Mouse (Mus musculus) Patski (cell line): ENCODE results near the gene Purb. TPM values are rescaled to one million over a fixed set of nuclear protein-coding genes. Genes with fewer than 3 reads are reported as not detected.

ENCODE experiments used
- ATAC-seq: fragments of 100-300 bp; one replicate; pipeline ENCODE4 v1.8.0; 2021
- CTCF ChIA-PET: fragments of 350-600 bp; sonication (Branson Sonifier 250); formaldehyde crosslinking; loops from one replicate; lab custom pipeline; 2022; ENCODE audit warnings: inconsistent platforms; lab: Charles Lee
- POLR2A ChIA-PET: fragments of 350-600 bp; sonication (Branson Sonifier 250); formaldehyde crosslinking; loops from one replicate; lab custom pipeline; 2022; ENCODE audit warnings: antibody characterized with exemption, inconsistent platforms; lab: Charles Lee
- DNase-seq: peaks from one replicate; pipeline ENCODE4 v3.0.0-alpha.2; 2011; ENCODE audit warnings: low read depth, low spot score
- H3K27me3 ChIP-seq: fragments of 371-371 bp; one replicate; pipeline ENCODE4 v1.5.1; 2021
- CTCF ChIP-seq: fragments of 100-300 bp; IDR thresholded peaks from one replicate; pipeline ENCODE4 v1.5.1; 2021
- in situ Hi-C: fragments of 300-500 bp; cut with MboI; formaldehyde crosslinking; loops from 3 replicates; pipeline ENCODE4 v1.11.1; 2018; ENCODE audit warnings: low pct_unique_long_range_greater_than_20kb, mixed read lengths
- polyA plus RNA-seq: library from polyadenylated mRNA; unstranded; gene quantifications from one replicate; pipeline ENCODE4 v1.2.3, GENCODE M21; 2021

Purb gene
- 49.1 TPM for polyA plus RNA-seq

DNA sequence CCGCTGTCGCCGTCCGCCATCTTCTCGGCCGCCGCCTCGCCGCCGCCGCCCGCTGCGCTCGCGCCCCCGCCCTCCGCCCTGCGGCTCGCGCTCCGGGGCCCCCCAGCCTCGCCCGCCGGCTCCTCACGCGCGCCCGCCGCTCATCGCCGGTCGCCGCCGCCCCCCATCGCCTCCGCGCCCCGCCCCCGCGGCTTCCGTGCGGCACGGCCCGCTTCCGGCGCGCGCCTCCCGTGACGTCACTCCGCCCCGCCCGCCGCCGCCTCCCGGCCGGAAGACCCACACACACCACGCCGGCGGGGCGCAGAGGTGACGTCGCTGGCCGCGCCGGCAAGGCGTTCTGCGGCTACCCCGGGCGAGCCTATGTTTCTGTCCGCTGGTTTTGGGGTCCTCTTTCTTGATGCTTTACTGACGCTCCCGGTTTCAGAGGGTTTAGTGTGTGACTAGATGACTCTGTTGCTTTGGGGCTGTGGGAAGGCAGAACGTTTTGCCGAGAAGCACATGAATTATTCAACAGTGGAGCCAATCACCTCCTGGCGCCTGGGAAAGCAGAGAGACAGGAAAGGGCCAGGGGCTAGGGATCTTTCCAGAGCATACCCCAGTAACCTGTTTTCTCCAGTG lies at the start of gene Purb:
TSS of gene Purb (minus strand) at position 51 of the 618 bp plus-strand sequence.
- H3K27me3 ChIP-seq = no peaks in the 10 kb centered on the region
- ATAC-seq (peak; percentile 80), DNase-seq (no peak)
- ChIA-PET POLR2A (no interaction called here), CTCF (interaction anchor here (2.1 to 4.0 kb wide), 2 partner anchors 11 to 40 kb away, joined by 5 to 17 read pairs; no protein-coding TSS in a partner anchor)
- no peak for TF ChIP-seq CTCF
- in situ Hi-C loops = no loop called here

DNA sequence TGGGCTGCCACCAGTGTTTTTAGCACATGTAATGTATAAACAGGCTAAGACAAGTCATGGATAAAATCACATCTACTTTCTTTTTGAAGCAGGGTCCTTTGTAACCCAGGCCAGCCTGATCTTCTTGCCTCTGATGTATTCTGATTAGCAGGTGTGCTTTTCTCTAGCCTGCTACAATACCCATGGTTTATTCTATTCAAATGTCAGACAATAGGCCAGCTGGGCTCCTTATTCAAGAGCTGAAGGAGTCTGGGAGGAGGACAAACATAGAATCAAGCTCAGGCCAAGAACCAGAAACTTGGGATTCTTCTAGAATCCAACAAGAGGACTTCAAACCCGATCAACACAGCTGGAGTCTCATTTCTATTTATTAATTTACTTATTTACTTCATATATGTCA lies 49.5 kb upstream of the Purb start:
- in situ Hi-C loops = no loop called here
- POLR2A ChIA-PET = no interaction called here
- no peaks in the 10 kb centered on the region for H3K27me3 ChIP-seq
- no peak for TF ChIP-seq CTCF
- ATAC-seq (no peak), DNase-seq (no peak)
- CTCF ChIA-PET = interaction anchor here (1.1 kb wide), 1 partner anchor 60 kb away, joined by 3 read pairs; no protein-coding TSS in a partner anchor

DNA sequence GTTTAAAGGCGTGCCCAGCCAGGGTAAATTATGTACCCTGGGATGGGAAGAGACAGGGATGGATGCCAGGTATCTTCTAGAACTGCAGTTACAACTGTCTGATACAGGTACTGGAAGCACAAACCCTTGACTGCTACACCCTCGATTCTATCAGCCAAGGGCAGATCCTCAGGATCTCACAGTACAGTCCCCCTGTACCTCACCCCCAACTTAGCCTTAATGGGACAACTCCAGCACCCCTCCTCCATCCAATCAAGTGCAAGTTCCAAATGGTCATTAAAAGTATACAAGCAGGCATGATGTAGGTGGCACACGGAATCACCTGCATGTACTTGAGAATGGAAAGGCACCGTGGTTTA lies 49.1 kb upstream of the Purb start:
- in situ Hi-C loops = no loop called here
- no peak for ATAC-seq
- CTCF ChIA-PET = no interaction called here
- no peaks in the 10 kb centered on the region for H3K27me3 ChIP-seq
- no peak for TF ChIP-seq CTCF
- POLR2A ChIA-PET = no interaction called here
- DNase-seq = no peak

DNA sequence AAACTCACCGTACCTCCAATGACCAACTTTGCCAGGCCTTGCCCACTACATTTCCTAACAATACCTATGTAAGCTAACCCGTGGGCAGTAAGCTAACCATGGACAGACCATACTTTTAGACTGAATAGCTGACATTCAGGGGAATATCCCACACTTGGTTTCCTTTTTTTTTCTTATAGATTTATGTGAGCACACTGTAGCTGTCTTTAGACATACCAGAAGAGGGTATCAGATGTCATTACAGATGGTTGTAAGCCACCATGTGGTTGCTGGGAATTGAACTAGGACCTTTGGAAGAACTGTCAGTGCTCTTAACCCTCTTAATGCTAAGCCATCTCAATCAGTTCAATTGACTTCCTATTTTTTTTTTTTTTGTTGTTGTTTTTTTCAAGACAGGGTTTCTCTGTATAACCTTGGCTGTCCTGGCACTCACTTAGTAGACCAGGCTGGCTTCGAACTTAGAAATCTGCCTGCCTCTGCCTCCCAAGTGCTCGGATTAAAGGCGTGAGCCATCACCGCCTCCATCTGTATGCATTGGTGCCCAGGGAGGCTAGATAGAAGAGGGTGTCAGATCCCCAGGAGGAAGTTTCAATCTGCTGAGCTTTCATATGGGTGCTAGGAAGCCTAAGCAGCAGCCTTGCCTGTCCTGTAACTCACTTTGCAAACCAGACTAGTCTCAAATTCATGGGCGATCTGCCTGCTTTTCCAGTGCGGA lies 48.6 kb upstream of the Purb start:
- in situ Hi-C loops = no loop called here
- DNase-seq (no peak), ATAC-seq (no peak)
- H3K27me3 ChIP-seq = no peaks in the 10 kb centered on the region
- ChIA-PET CTCF (interaction anchor here (0.7 kb wide), 1 partner anchor 17 kb away, joined by 4 read pairs; no protein-coding TSS in a partner anchor), POLR2A (interaction anchor here (2.3 kb wide), 1 partner anchor 36 kb away, joined by 6 read pairs; no protein-coding TSS in a partner anchor)
- TF ChIP-seq CTCF = no peak

DNA sequence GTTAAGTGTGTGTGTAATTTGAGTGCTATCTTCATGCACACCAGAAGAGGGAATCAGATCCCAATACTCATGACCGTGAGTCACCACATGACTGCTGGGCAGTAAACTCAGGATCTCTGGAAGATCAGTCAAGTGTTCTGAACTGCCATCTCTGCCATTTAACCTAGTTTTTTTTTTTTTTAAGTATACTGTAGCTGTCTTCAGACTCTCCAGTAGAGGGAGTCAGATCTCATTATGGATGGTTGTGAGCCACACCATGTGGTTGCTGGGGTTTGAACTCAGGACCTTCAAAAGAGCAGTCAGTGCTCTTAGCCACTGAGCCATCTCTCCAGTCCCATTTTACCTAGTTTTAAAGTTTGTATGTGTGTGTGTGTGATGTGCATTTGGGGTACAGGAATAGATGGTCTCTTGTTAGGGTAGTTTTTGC lies 48.0 kb upstream of the Purb start:
- ATAC-seq (no peak), DNase-seq (peak; percentile 25)
- no peak for TF ChIP-seq CTCF
- CTCF ChIA-PET = interaction anchor here (0.7 kb wide), 1 partner anchor 18 kb away, joined by 4 read pairs; no protein-coding TSS in a partner anchor
- POLR2A ChIA-PET = interaction anchor here (2.3 kb wide), 1 partner anchor 36 kb away, joined by 6 read pairs; no protein-coding TSS in a partner anchor
- H3K27me3 ChIP-seq = no peaks in the 10 kb centered on the region
- in situ Hi-C loops = no loop called here

DNA sequence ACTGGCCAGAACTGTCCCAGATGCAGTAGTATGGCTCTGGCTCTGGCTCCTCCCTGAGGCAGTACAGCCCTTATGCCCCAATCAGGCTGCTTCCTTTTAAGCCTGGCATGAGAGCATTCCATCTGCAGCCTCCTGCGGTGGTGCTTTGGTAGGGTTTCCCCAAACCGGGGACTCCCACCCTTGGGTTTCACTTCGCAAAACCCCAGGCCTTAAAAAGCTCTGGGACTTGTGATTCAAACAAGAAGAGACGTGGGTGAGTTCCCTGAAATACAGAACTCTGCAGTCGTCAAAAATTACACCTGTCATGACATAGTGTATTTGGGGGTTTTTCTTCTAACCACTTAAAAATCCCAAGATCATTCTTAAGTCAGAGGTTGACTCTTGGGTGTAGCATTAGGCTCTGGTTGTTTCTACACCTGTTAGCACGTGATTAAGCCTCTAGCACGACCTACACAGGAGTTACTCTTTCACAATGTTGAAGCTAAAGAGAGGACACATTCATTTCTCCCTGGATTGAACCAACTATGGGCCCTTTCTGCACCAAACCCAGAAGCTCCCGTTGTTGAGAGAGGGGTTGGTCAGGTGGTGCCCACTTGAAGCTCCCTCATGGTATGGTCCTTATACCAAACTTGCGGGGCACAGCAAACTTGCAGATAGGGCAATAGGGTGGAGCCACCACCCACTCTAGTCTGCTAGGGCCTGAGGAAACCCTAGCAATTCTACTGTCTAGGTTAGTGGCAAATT lies 47.2 kb upstream of the Purb start:
- no peaks in the 10 kb centered on the region for H3K27me3 ChIP-seq
- ATAC-seq (no peak), DNase-seq (no peak)
- TF ChIP-seq CTCF = no peak
- in situ Hi-C loops = no loop called here
- ChIA-PET CTCF (no interaction called here), POLR2A (interaction anchor here (2.3 kb wide), 1 partner anchor 35 kb away, joined by 6 read pairs; no protein-coding TSS in a partner anchor)

DNA sequence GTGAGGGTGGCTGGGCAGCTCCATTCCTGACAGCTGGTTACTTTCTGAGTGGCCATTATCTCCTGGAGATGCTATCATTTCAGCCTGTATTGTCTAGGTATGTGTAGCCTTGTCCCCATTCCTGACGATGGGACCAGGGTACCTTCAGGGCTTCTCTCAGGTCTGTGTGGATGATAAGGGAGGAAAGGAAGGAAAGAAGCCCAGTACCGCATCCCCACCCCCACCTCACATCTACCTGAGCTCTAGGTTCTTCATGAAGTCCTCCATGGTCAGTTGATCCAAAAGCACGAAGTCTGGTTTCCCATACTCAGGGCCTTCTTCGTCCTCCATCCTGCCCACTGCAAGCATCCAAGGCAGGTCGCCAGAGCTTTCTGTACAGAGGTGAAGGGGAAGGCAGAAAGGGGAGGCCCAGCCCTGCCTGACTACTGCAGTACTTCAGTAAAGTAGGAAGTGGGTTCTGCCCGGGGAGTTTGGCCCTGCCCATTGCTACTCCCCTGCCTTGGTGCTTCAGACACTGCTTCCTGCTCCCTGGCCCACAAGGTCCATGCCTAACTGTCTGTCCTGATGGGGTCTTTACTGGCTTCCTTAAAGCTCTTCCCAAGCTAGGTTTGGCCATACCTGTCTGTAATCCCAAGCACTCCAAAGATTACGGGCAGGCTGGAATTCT lies 44.9 kb upstream of the Purb start, which contains the start of gene Myo1g:
TSS of gene Myo1g (minus strand) at position 459 of the 667 bp plus-strand sequence.
- CTCF ChIA-PET = interaction anchor here (1.6 kb wide), 1 partner anchor 17 kb away, joined by 3 read pairs; no protein-coding TSS in a partner anchor
- ATAC-seq = no peak
- DNase-seq = no peak
- no peak for TF ChIP-seq CTCF
- POLR2A ChIA-PET = interaction anchor here (0.6 kb wide), 1 partner anchor 68 kb away, joined by 3 read pairs; no protein-coding TSS in a partner anchor
- no peaks in the 10 kb centered on the region for H3K27me3 ChIP-seq
- in situ Hi-C loops = no loop called here

DNA sequence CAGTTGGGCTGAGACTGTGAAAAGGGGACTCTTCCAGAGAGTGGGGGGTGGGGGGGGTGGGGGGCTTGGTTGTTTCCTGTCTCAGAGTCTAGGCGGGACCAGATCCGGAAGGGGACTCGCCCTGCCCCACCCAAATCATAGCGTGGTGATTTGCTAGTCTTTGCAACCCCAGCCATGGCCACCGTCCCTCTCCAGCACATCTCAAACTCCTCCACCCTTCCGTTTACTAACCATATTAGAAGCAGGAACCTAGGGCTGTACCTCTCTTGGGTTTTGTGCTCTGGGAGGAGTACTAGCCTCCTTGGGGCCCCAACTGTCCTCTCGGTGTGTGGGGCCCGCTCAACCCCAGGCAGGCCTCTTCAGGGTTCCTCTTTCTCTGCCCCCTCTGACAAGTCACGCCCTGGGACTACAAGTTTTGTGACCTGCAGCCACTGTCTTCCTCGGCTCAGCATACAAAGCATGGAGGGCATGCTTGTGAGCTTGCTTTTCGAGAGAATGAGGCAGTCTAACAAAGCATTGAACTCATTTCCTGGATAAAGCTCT lies 43.8 kb upstream of the Purb start:
- in situ Hi-C loops = no loop called here
- CTCF ChIA-PET = interaction anchor here (1.6 kb wide), 1 partner anchor 15 kb away, joined by 3 read pairs; no protein-coding TSS in a partner anchor
- ATAC-seq = no peak

DNA sequence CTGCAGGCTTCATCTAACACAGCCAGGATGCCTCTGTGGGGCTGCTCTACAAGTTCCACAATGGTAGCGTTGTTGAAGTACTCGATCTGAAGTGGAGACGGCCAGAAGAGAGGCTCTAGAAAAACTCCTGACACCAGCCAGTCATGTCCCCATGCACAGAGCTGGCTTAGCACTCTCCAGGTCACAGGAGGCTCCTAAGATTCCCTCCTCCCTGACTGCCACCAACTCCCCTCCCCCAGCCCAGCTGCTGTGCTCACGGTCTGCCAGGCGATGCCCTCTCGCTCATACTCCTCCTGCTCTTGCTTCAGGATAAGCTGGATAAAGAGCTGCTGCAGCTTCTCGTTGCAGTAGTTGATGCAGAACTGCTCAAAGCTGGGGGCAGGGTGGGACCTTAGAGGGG lies 39.1 kb upstream of the Purb start:
- H3K27me3 ChIP-seq = peaks cover 7% of the 10 kb centered on the region
- TF ChIP-seq CTCF = no peak
- POLR2A ChIA-PET = no interaction called here
- DNase-seq (no peak), ATAC-seq (no peak)
- CTCF ChIA-PET = interaction anchor here (1.2 kb wide), 1 partner anchor 25 kb away, joined by 3 read pairs; no protein-coding TSS in a partner anchor
- in situ Hi-C loops = no loop called here

More for the DNA sequence above, 43.8 kb upstream of the Purb start:
- POLR2A ChIA-PET = no interaction called here
- TF ChIP-seq CTCF = no peak
- no peak for DNase-seq
- H3K27me3 ChIP-seq = no peaks in the 10 kb centered on the region
